Mouse (Mus musculus): Measurements from ENCODE around the gene Lpp. TPM values are rescaled to one million over a fixed set of nuclear protein-coding genes. Genes with fewer than 3 reads are reported as not detected.

Lpp gene
- total and polyA plus RNA-seq, 2 experiments from 2014 or later, result 7.9 to 15.9 TPM

DNA sequence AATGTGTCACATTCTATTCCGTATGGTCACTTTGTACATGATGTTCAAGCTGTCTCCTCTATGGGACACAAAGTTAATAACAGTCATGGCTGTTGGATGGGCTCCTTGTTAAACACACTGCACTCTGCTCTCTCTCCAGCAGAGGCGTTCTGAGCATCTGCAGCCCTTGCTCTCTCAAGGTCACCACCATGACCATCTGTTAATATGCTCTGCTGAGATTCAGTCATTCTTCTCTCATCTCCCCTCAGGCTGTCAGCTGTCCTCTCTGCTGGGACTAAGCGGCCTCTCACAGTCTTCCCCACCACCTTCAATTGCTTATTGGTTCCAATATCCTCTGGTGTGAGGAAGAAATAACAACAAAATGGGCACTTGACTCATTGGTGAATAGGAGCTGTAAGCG is 425.8 kb downstream of the Lpp start:
- H3K4me1 ChIP-seq (ENCODE audit: insufficient read depth, low read length), result no peaks in the 10 kb centered on the region
- H3K36me3 ChIP-seq (ENCODE audit: insufficient read depth, low read length), result no peaks in the 10 kb centered on the region
- no peak overlapping the region for H3K4me2 ChIP-seq (ENCODE audit: low read depth, low read length, poor library complexity, severe bottlenecking)
- H3K9me3 ChIP-seq (ENCODE audit: low read length), result no peaks in the 10 kb centered on the region
- H3K27ac ChIP-seq (ENCODE audit: low read depth, low read length), result no peak overlapping the region
- H3K27me3 ChIP-seq (ENCODE audit: insufficient read depth, low read length), result no peaks in the 10 kb centered on the region
- H3K4me3 ChIP-seq (ENCODE audit: low read depth, low read length), result no peak overlapping the region
- ATAC-seq (ENCODE audit: low FRiP score) (peak; percentile 38; the same call in 1 of the 2 replicates), DNase-seq (ENCODE audit: low spot score) (peak; percentile 75)
- 61% methylated on average over 4 of the region's 4 CpGs for WGBS
- H3K9ac ChIP-seq (replicated peaks; ENCODE audit: low read length, poor library complexity, severe bottlenecking), result no peak overlapping the region
- peak; percentile 39; the same call in 1 of the 2 replicates for TF ChIP-seq CTCF (IDR thresholded peaks at IDR 0.05)

DNA sequence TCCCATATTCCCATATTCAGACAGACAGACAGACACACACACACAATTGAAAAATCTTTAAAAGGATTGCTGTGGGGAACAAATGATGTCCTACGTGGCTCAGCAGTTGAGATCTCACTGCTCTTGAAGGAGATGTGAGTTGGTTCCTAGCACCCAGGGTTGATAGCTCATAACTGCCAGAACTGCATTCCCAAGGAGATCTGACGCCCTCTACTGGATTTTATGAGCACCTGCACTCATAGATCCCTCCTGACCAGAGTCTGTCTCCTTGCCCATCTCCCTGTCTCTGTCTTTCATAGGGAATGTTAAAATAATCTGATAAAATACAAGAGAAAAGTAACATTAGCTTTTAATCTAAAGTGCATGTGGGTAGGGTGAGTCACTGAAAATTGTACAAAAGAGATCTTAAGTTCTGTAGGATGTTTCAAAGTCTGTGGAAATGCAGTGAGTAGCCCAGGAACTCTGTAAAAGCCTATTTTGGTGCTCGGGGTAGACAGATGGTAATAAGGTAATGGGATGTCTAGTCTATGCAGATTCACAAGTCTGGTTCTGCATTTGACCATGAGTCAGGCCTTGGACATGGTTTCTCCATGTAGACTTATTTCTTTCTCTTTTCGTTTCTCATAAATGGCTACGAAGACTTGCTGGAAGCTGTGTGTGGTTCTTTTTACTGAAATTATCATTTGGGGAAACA is 429.0 kb downstream of the Lpp start:
- ATAC-seq (ENCODE audit: low FRiP score) (no peak), DNase-seq (ENCODE audit: low spot score) (no peak)
- Histone ChIP-seq H3K4me2 (ENCODE audit: low read depth, low read length, poor library complexity, severe bottlenecking) (no peak overlapping the region), H3K27ac (ENCODE audit: low read depth, low read length) (no peak overlapping the region), H3K4me1 (ENCODE audit: insufficient read depth, low read length) (no peaks in the 10 kb centered on the region), H3K4me3 (ENCODE audit: low read depth, low read length) (no peak overlapping the region), H3K27me3 (ENCODE audit: insufficient read depth, low read length) (no peaks in the 10 kb centered on the region), H3K36me3 (ENCODE audit: insufficient read depth, low read length) (no peaks in the 10 kb centered on the region), H3K9ac (replicated peaks; ENCODE audit: low read length, poor library complexity, severe bottlenecking) (no peak overlapping the region), H3K9me3 (ENCODE audit: low read length) (no peaks in the 10 kb centered on the region)
- peak; percentile 23; the same call in 1 of the 2 replicates for TF ChIP-seq CTCF (IDR thresholded peaks at IDR 0.05)
- WGBS, result 90% methylated on average over 5 of the region's 5 CpGs

DNA sequence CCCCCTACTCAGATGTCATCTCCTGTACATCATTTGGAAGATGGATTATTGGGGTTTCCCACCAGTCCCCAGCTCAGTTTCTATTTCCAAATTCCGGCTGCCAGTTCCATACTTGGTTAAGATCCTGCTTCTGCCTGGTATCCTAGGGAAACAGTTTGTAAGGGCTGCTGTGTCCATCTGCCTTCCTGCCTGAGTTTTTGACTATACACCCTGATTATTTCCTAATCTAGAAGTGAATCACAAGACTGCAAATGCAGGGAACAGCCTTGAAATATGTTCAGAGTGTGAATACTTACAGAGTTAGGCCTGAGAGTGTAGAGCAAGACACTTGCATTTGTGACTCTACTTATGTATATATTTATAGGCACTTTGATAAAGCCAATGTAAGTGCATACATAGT is 429.6 kb downstream of the Lpp start:
- no peak for TF ChIP-seq CTCF (IDR thresholded peaks at IDR 0.05)
- DNase-seq (ENCODE audit: low spot score), result no peak
- H3K4me3 ChIP-seq (ENCODE audit: low read depth, low read length), result no peak overlapping the region
- ATAC-seq (ENCODE audit: low FRiP score), result no peak
- H3K9ac ChIP-seq (replicated peaks; ENCODE audit: low read length, poor library complexity, severe bottlenecking), result no peak overlapping the region
- H3K27ac ChIP-seq (ENCODE audit: low read depth, low read length), result no peak overlapping the region
- H3K27me3 ChIP-seq (ENCODE audit: insufficient read depth, low read length), result no peaks in the 10 kb centered on the region
- no peaks in the 10 kb centered on the region for H3K36me3 ChIP-seq (ENCODE audit: insufficient read depth, low read length)
- WGBS, result 95% methylated on average over 1 of the region's 1 CpGs
- no peaks in the 10 kb centered on the region for H3K9me3 ChIP-seq (ENCODE audit: low read length)
- H3K4me2 ChIP-seq (ENCODE audit: low read depth, low read length, poor library complexity, severe bottlenecking), result no peak overlapping the region
- no peaks in the 10 kb centered on the region for H3K4me1 ChIP-seq (ENCODE audit: insufficient read depth, low read length)

DNA sequence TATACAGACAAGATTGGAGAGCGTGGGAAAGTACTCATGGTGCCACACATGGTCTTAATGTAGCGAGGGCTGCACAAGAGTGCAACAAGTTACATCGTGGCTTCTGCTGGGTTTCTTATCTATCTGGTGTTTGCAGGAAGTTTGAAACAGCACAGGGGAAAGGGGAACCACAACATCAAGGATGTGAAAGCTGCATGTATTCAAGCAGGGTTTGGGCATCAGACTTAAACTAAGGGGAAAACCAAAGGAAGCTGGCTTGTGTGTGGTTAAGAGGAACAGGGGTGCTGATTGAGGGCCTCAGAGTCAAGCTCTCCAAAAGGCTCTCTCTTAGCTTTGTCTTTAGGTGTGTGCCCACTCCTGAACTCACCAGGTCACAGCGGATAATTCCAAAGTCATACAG is 433.1 kb downstream of the Lpp start:
- DNase-seq (ENCODE audit: low spot score), result no peak
- Histone ChIP-seq H3K9ac (replicated peaks; ENCODE audit: low read length, poor library complexity, severe bottlenecking) (no peak overlapping the region), H3K4me3 (ENCODE audit: low read depth, low read length) (no peak overlapping the region), H3K36me3 (ENCODE audit: insufficient read depth, low read length) (no peaks in the 10 kb centered on the region), H3K27me3 (ENCODE audit: insufficient read depth, low read length) (no peaks in the 10 kb centered on the region), H3K4me2 (ENCODE audit: low read depth, low read length, poor library complexity, severe bottlenecking) (no peak overlapping the region), H3K4me1 (ENCODE audit: insufficient read depth, low read length) (no peaks in the 10 kb centered on the region), H3K27ac (ENCODE audit: low read depth, low read length) (no peak overlapping the region), H3K9me3 (ENCODE audit: low read length) (no peaks in the 10 kb centered on the region)
- TF ChIP-seq CTCF (IDR thresholded peaks at IDR 0.05), result no peak
- WGBS, result 97% methylated on average over 4 of the region's 4 CpGs
- ATAC-seq (ENCODE audit: low FRiP score), result no peak

DNA sequence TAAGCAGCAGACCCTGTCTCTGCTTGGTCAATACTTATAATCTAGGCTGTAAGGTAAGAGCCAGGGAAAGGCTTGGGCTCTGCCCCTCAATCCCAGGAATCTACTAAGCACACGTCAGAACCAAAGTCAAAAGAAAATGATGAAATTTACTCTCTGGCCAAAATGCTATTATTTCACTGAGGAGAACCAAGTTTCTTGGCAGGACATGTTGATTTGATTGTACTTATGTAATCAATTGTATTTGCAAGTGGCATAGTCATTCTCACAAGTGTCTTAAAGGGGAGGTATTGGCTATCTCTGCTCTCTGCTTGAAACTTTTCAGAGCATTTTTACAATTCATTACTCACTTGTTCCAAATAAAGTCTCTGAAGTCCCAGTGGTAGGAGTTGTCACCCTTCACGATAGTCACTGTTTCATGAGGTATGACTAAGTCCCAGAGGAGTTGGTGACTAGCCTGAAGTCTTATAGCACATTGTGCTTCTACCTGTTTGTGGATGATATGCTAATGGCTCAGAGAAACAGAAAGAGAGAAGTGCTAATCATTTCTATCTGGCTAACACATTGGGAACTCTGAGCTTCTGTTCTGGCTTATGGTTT is 435.0 kb downstream of the Lpp start:
- Histone ChIP-seq H3K36me3 (ENCODE audit: insufficient read depth, low read length) (no peaks in the 10 kb centered on the region), H3K27ac (ENCODE audit: low read depth, low read length) (no peak overlapping the region), H3K27me3 (ENCODE audit: insufficient read depth, low read length) (no peaks in the 10 kb centered on the region), H3K4me1 (ENCODE audit: insufficient read depth, low read length) (no peaks in the 10 kb centered on the region), H3K9ac (replicated peaks; ENCODE audit: low read length, poor library complexity, severe bottlenecking) (no peak overlapping the region), H3K4me2 (ENCODE audit: low read depth, low read length, poor library complexity, severe bottlenecking) (no peak overlapping the region), H3K9me3 (ENCODE audit: low read length) (no peaks in the 10 kb centered on the region), H3K4me3 (ENCODE audit: low read depth, low read length) (no peak overlapping the region)
- ATAC-seq (ENCODE audit: low FRiP score) (no peak), DNase-seq (ENCODE audit: low spot score) (no peak)
- TF ChIP-seq CTCF (IDR thresholded peaks at IDR 0.05), result no peak
- WGBS, result 85% methylated on average over 2 of the region's 2 CpGs

DNA sequence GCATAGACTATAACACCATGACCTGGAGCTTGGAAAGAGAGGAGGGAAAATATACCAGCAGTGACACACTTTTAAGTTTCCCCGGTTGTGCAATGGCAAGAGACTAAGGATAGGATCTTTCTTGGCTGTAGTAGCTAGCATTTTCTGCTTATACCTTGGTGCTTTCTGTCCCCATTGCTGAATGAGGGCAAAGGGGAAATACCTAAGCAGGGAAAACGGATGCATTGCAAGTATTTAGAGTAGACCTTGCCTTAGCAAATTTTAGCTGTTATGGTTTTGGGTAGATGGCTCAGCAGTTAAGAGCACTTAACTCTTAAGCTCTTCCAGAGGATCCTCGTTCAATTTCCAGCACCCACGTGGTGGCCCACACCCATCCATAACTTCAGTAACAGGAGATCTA is 436.6 kb downstream of the Lpp start:
- TF ChIP-seq CTCF (IDR thresholded peaks at IDR 0.05), result no peak
- ATAC-seq (ENCODE audit: low FRiP score) (no peak), DNase-seq (ENCODE audit: low spot score) (no peak)
- no peak overlapping the region for H3K9ac ChIP-seq (replicated peaks; ENCODE audit: low read length, poor library complexity, severe bottlenecking)
- no peaks in the 10 kb centered on the region for H3K36me3 ChIP-seq (ENCODE audit: insufficient read depth, low read length)
- no peaks in the 10 kb centered on the region for H3K4me1 ChIP-seq (ENCODE audit: insufficient read depth, low read length)
- no peak overlapping the region for H3K27ac ChIP-seq (ENCODE audit: low read depth, low read length)
- no peak overlapping the region for H3K4me2 ChIP-seq (ENCODE audit: low read depth, low read length, poor library complexity, severe bottlenecking)
- no peak overlapping the region for H3K4me3 ChIP-seq (ENCODE audit: low read depth, low read length)
- no peaks in the 10 kb centered on the region for H3K9me3 ChIP-seq (ENCODE audit: low read length)
- H3K27me3 ChIP-seq (ENCODE audit: insufficient read depth, low read length), result no peaks in the 10 kb centered on the region
- WGBS, result 83% methylated on average over 4 of the region's 4 CpGs
